Mouse (Mus musculus): ENCODE data around the gene Epha6.

DNA sequence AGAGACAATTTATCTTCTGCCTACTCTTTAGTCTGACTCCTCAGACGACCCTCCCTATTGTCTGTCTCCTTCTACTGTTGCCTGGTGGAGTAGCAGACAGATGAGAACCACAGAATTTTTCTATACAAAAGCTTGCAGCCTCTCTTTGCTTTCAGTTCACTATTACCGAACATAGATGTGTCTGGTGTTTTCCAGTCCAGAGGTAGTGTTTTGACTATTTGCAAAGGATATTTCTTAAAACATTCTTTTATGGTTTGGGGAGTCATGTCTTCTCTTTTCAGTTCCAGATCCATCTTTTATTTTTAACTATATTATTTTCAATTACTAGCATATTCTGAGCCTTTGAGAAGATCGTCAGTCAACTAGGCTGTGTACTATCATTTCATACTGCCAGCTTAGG, 989.7 kb downstream of the Epha6 start:
- TF ChIP-seq CTCF (IDR thresholded peaks at IDR 0.05; ENCODE audit: low read depth): no peak
- TF ChIP-seq EP300 (IDR thresholded peaks at IDR 0.05; ENCODE audit: low read depth): no peak
